Comparison of ENCODE assay signal across 14 mouse cellular contexts in genomic region chr11:70135925-70136324, GRCm38 (mm10). TPM values are rescaled to one million over a fixed set of nuclear protein-coding genes. Genes with fewer than 3 reads are reported as not detected.
"Had no signal": no experiment of that assay in that cellular context is flagged by ENCODE, and none has a peak within 500 bp of the region (broad histone marks: within the 10 kb centered on the region; RNA-seq: fewer than 3 reads in every experiment).

No protein-coding gene starts in this region.

RNA-seq across cellular contexts. Expression of gene Mgl2, which starts 5.8 kb away (rescaled TPM):
- polyA plus RNA-seq: midbrain, embryonic 10.5 days; neural tube, embryonic 11.5 days had no signal

RNA-seq across cellular contexts. Expression of gene Clec10a, which starts 20.1 kb away (rescaled TPM):
- polyA plus RNA-seq: limb, embryonic 10.5 days; liver, embryonic 12.5 days; neural tube, embryonic 14.5 days had no signal

RNA-seq across cellular contexts. Expression of gene Asgr2, which starts 43.5 kb away (rescaled TPM):
- total RNA-seq: layer of hippocampus, adult 2 months; layer of hippocampus, postnatal 25 days; left cerebral cortex, adult 18-20 months; left cerebral cortex, postnatal 25 days had no signal
- polyA plus RNA-seq: kidney, embryonic 14.5 days; limb, embryonic 10.5 days; limb, embryonic 13.5 days; lung, postnatal 0 days; midbrain, embryonic 10.5 days; midbrain, embryonic 13.5 days; midbrain, embryonic 16.5 days; neural tube, embryonic 14.5 days had no signal
